Mouse (Mus musculus): ENCODE measurements around the gene Prr23a1.
"Not testable (repeated sequence)": the region's sequence is repeated elsewhere in the genome, so short reads cannot be mapped to it uniquely, and the experiment has no call there.

The Prr23a1 gene

GRCm38 (mm10) chr9:98842117-98842516, at the start of gene Prr23a1:
TSS of gene Prr23a1 (plus strand) at chr9:98842503.
- DNase-seq, result no peak

- no peak for DNase-seq
These were observed 43.3 kb upstream of the Prr23a1 start for GRCm38 (mm10) chr9:98799021-98799420.

GRCm38 (mm10) chr9:98803971-98804370, 38.3 kb upstream of the Prr23a1 start:
- no peak for DNase-seq

GRCm38 (mm10) chr9:98805511-98805910, 36.8 kb upstream of the Prr23a1 start:
- no peak for DNase-seq

GRCm38 (mm10) chr9:98805934-98806333, 36.4 kb upstream of the Prr23a1 start:
- DNase-seq, result no peak

GRCm38 (mm10) chr9:98807631-98808030, 34.7 kb upstream of the Prr23a1 start:
- DNase-seq, result no peak

GRCm38 (mm10) chr9:98809526-98809925, 32.8 kb upstream of the Prr23a1 start:
- not testable (repeated sequence) for DNase-seq

- no peak for DNase-seq
These were observed 26.2 kb upstream of the Prr23a1 start for GRCm38 (mm10) chr9:98816066-98816465.

- no peak for DNase-seq
These were observed 24.7 kb upstream of the Prr23a1 start for GRCm38 (mm10) chr9:98817592-98817991.

GRCm38 (mm10) chr9:98818971-98819370, 23.3 kb upstream of the Prr23a1 start:
- no peak for DNase-seq

GRCm38 (mm10) chr9:98819481-98819880, 22.8 kb upstream of the Prr23a1 start:
- no peak for DNase-seq

GRCm38 (mm10) chr9:98820461-98820860, 21.8 kb upstream of the Prr23a1 start:
- DNase-seq, result no peak

- DNase-seq, result no peak
These were observed 21.2 kb upstream of the Prr23a1 start for GRCm38 (mm10) chr9:98821067-98821466.

- no peak for DNase-seq
These were observed 18.5 kb upstream of the Prr23a1 start for GRCm38 (mm10) chr9:98823805-98824204.

- no peak for DNase-seq
These were observed 12.8 kb upstream of the Prr23a1 start for GRCm38 (mm10) chr9:98829508-98829907.

- no peak for DNase-seq
These were observed 4.7 kb upstream of the Prr23a1 start for GRCm38 (mm10) chr9:98837537-98838074.

- no peak for DNase-seq
These were observed 13.9 kb downstream of the Prr23a1 start, which contains the start of gene Prr23a2 for GRCm38 (mm10) chr9:98856210-98856609. TSS of gene Prr23a2 (plus strand) at chr9:98856494.

- DNase-seq, result no peak
These were observed 21.2 kb downstream of the Prr23a1 start for GRCm38 (mm10) chr9:98863463-98863862.

GRCm38 (mm10) chr9:98864571-98864970, 22.3 kb downstream of the Prr23a1 start, which contains the start of gene Prr23a3:
TSS of gene Prr23a3 (plus strand) at chr9:98864767.
- no peak for DNase-seq

Measured in thymus, postnatal 14 days (tissue).